Mouse (Mus musculus) urinary bladder, adult 2 months (tissue): Measurements from ENCODE around the gene Comt. TPM values are rescaled to one million over a fixed set of nuclear protein-coding genes. Genes with fewer than 3 reads are reported as not detected.
A peak's percentile ranks its signal among the peaks of the same experiment; 100 is the strongest.

ENCODE experiments used
- DNase-seq: peaks from one replicate; pipeline ENCODE4 v3.0.0; 2022; ENCODE audit warnings: low spot score
- polyA plus RNA-seq: library from polyadenylated mRNA; depleted of rRNA; stranded (reverse); fragments of >200 nt; gene quantifications from 2 replicates; pipeline ENCODE4 v1.2.3, GENCODE M21; 2012

Gene Comt
- polyA plus RNA-seq, 1 experiment = 205 TPM

GRCm38 (mm10) chr16:18411026-18411649 is 15.5 kb downstream of the Comt start:
- no peak for DNase-seq

DNA sequence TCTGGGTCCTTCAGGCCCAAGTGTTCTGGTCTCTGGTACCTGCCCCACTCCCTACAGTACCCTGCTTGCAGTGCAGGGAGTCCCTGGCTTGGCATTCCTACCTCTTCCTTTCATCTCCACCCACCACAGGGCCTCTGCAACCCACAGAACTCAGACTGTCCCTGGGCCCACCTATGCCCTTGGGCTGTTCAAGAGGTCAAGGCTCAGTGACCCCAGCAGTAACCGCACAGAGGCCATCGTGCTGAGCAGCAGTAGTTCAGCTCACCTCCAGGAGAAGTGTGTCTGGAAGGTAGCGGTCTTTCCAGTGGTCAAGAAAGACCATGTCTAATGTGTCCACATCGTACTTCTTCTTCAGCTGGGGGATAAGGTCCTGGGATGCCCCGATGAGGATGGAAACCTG is 16.2 kb downstream of the Comt start:
- no peak for DNase-seq

DNA sequence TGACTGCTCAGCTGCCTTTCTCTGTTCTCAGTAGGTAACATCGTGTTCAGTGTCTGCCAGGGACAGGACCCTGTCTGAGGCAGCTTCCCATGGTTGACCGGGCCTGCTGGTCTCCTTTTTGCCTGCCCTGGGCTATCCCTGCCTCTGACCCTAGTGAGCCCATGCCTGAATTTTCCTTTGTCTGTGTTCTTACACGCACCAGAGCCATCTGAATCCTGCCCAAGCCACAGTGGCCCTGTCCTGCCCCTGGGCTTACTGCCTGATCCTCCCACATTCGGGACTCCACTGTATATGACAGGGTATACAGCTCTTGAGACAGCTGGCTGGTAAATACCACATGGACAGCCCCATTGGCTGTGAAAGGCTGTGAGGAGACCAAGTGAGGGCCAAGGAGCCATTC is 16.9 kb downstream of the Comt start:
- DNase-seq = no peak

- DNase-seq = no peak
Observed at GRCm38 (mm10) chr16:18407912-18408311, 18.7 kb downstream of the Comt start.

DNA sequence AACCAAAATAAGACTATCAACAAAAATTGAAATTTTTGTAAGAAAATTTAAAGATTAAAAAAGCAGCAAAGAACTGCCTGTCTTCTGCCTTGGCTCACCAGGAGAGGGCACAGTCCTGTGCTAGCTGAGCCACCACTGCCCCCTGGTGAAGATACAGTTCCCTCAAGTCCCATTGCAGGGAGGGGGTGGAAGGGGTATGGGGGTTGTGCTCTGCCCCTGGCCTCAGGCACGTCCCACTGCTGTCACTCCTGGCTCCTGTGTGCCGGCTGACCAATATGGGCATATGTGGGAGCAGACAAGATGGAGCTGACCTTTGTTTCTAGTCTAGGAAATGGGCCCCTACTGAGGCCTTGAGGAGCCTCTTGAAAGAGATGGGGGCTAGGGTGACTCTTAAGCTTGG is 20.4 kb downstream of the Comt start:
- DNase-seq = no peak

DNA sequence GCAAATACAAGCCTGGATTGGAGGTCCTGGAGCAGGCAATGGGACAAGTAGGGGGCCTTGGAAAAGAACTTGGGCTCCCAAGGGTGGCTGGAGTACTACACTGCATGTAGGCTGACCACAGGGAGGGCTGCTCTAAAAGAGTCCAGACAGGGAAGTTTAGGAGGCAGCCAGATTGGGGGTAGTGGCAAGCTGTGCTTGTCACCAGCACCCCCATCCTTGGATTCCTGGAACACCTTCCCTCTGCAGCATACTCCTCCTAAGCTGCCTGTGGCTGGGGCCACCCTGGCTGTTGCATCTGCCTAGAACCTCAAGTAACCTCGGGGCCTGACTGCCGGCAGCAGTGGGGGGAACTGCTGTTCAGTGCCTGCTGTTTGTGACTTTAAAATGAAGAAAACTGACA is 20.8 kb downstream of the Comt start:
- no peak for DNase-seq

DNA sequence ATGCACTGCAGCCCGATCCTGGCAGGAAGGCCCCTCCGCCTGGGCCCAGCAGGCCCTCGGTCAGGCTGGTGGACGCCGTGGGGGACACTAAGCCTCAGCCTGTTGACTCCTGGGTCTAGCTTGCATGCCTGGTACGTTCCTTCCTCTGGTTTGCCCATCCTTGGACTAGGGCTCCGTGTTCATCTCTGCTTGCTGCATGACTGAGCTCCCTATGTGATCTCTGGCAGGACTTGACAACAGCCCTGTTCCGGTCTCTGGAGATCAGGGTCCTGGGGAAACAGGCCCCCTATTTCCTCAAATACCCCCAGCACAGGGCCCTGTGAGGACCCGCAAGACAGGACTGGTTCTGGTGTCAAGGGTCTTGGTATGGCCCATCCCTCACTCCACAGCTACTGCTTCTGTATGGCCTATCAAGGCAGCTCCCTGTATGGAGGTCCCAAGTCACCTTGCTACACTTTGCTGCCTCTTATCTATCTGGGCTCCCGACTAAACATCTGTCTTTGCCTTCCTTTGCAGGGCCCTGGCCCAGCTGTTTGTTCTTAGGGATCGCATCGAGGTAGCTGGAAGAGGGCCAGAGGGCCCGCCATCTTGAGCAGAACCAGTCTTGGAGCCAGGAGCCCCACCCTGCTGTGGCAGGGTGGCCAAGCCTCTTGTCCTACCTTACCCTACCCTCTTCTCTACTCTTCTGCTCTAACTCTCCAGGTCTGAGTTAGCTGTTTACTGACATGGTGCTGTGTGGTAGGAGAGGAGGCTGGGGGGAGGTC is 21.4 kb downstream of the Comt start:
- no peak for DNase-seq

- no peak for DNase-seq
Observed at GRCm38 (mm10) chr16:18403285-18403684, 23.4 kb downstream of the Comt start.

GRCm38 (mm10) chr16:18400472-18401216 is 26.0 kb downstream of the Comt start:
- DNase-seq = no peak

GRCm38 (mm10) chr16:18400028-18400427 is 26.6 kb downstream of the Comt start:
- DNase-seq = no peak

GRCm38 (mm10) chr16:18396791-18397621 is 29.6 kb downstream of the Comt start:
- no peak for DNase-seq

- no peak for DNase-seq
Observed at GRCm38 (mm10) chr16:18396201-18396600, 30.5 kb downstream of the Comt start.

- no peak for DNase-seq
Observed at GRCm38 (mm10) chr16:18395620-18396036, 31.0 kb downstream of the Comt start.

GRCm38 (mm10) chr16:18394777-18395619 is 31.7 kb downstream of the Comt start:
- DNase-seq = no peak

DNA sequence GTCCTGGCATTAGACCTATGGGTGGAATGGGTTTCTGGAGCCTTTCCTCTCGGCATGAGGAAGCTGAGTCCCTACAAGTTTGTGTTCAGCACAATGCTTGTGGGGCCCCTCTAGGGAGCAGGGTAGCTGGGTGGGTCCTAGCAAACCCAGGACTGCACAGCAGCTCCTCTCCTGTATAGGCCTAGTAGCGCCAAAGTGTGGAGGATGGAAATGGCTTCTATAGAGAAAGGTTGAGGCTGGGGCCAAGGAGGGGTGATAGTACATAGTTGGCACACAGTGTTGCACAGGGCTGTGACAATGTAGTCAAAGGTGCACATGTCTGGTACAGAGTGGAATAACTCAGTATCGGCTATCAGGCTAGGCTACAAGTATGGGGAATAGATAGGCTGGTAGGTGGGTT is 32.6 kb downstream of the Comt start:
- DNase-seq = no peak

- DNase-seq = no peak
Observed at GRCm38 (mm10) chr16:18393595-18393994, 33.1 kb downstream of the Comt start.

GRCm38 (mm10) chr16:18392469-18393426 is 33.9 kb downstream of the Comt start:
- peak; percentile 81 for DNase-seq

DNA sequence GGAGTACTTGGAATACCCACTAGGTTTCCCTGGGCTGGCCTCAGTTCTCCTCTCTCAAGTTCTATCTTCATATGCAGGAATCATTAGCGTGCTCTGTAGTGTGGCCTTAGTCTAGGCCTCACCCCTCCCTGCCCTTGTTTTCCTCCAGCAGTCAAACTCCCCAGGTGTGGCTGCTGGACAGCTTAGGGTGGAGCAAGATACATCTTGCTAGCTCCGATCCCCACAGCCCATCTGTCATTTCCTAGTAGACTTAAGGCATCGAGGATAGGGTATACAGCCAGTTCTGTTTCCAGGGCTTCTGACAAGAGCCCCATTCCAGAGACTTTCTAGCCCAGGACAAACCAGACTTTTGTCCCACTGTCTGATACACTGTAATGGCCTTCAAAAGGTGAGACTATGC is 34.9 kb downstream of the Comt start:
- no peak for DNase-seq

GRCm38 (mm10) chr16:18391127-18391526 is 35.5 kb downstream of the Comt start:
- DNase-seq = no peak

DNA sequence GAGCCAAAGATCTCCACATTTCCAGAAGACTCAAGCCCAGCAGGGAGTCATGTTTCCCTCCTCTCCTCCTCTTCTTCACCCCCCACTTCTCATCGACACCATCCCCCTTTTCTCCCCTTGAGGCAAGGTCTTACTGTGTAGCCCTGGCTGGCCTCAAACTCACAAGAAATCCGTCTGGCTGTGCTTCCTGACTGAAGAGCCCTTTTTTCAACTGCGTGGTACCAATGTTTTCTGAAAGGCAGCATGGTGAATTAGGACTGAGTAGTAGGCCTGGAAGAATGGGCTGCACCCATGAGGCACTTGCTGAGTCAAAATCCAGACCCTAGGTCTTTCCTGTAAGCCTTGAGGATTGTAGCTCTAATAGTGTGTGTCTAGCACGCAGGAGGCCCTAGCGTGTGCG is 36.3 kb downstream of the Comt start:
- no peak for DNase-seq
